Mouse (Mus musculus) limb, embryonic 14.5 days (tissue): ENCODE results near the gene Fam57b. TPM values are rescaled to one million over a fixed set of nuclear protein-coding genes. Genes with fewer than 3 reads are reported as not detected.

ENCODE experiments used
- ATAC-seq: fragments of 200-750 bp; cut with Nextera tagmentation; 2 replicates; pipeline ENCODE4 v1.8.0; 2017; ENCODE audit warnings: low read depth, moderate number of reproducible peaks, moderate TSS enrichment; ENCODE audit not compliant: low FRiP score
- DNase-seq: peaks from one replicate; pipeline ENCODE4 v3.0.0-alpha.2; 2015; ENCODE audit warnings: low spot score
- H3K27ac ChIP-seq: fragments of 300-500 bp; sonication (generic); replicated peaks from 2 replicates; pipeline ENCODE4 v1.5.1; 2014; ENCODE audit warnings: low read depth, mild to moderate bottlenecking, low read length, moderate library complexity, mixed read lengths
- H3K27me3 ChIP-seq: fragments of 300-500 bp; sonication (generic); 2 replicates; pipeline ENCODE4 v1.6.1; 2014; ENCODE audit warnings: low read length, mixed read lengths; ENCODE audit not compliant: control insufficient read depth, insufficient read depth
- H3K36me3 ChIP-seq: fragments of 300-500 bp; sonication (generic); 2 replicates; pipeline ENCODE4 v1.6.1; 2014; ENCODE audit warnings: mild to moderate bottlenecking, low read length, moderate library complexity, mixed read lengths; ENCODE audit not compliant: control insufficient read depth, insufficient read depth
- H3K4me1 ChIP-seq: fragments of 300-500 bp; sonication (generic); 2 replicates; pipeline ENCODE4 v1.6.1; 2014; ENCODE audit warnings: antibody characterized with exemption, low read length, mixed read lengths; ENCODE audit not compliant: control insufficient read depth, insufficient read depth
- H3K4me2 ChIP-seq: fragments of 300-500 bp; sonication (generic); replicated peaks from 2 replicates; pipeline ENCODE4 v1.6.1; 2014; ENCODE audit warnings: low read depth, mild to moderate bottlenecking, low read length, moderate library complexity; ENCODE audit not compliant: severe bottlenecking
- H3K4me3 ChIP-seq: fragments of 300-500 bp; sonication (generic); replicated peaks from 2 replicates; pipeline ENCODE4 v1.5.1; 2014; ENCODE audit warnings: low read length
- H3K9ac ChIP-seq: fragments of 300-500 bp; sonication (generic); 2 replicates; pipeline ENCODE4 v1.6.1; 2014; ENCODE audit warnings: mild to moderate bottlenecking, low read depth, low read length, moderate library complexity; ENCODE audit not compliant: severe bottlenecking
- H3K9me3 ChIP-seq: fragments of 300-500 bp; sonication (generic); 2 replicates; pipeline ENCODE4 v1.6.1; 2016; ENCODE audit warnings: low read length; ENCODE audit not compliant: control insufficient read depth
- POLR2A ChIP-seq: fragments of 200-500 bp; IDR thresholded peaks from 2 replicates; pipeline ENCODE4 v1.8.0; 2012; ENCODE audit warnings: inconsistent platforms, mild to moderate bottlenecking, moderate library complexity, borderline replicate concordance; ENCODE audit not compliant: insufficient read depth, insufficient read length; ENCODE audit errors: extremely low read depth
- WGBS: fragments of 180-500 bp; shearing (Covaris S2); extraction: QIAGEN DNeasy Blood & Tissue Kit; methylation state at CpG from one replicate; pipeline ENCODE4 v1.1.7; 2014; 5-methylcytosine and 5-hydroxymethylcytosine counted together
- polyA plus RNA-seq, 2 experiments: library from polyadenylated mRNA; depleted of rRNA in 1 of 2; stranded (reverse) in 1 of 2; unstranded in 1 of 2; fragments of >200 nt; fragmentation: Nextera tagmentation in 1 of 2; extraction: Ambion mirVana in 1 of 2; gene quantifications; 2 replicates each; pipeline versions ENCODE4 v1.2.1 to v1.2.3; 2012 to 2014

The Fam57b gene
- polyA plus RNA-seq, 2 experiments: 0.21 to 1.6 TPM

GRCm38 (mm10) chr7:126818818-126819217, 21.4 kb downstream of the Fam57b start:
- H3K9ac ChIP-seq: no peak overlapping the region
- no peak overlapping the region for H3K4me2 ChIP-seq
- H3K27ac ChIP-seq: no peak overlapping the region
- no peak for ATAC-seq
- no peaks in the 10 kb centered on the region for H3K36me3 ChIP-seq
- H3K9me3 ChIP-seq: no peaks in the 10 kb centered on the region
- H3K4me1 ChIP-seq: 0 out of 2 replicates have a peak, but pooled peaks cover 3% of the 10 kb centered on the region
- H3K27me3 ChIP-seq: peaks cover 9% of the 10 kb centered on the region; the same call in 1 of the 2 replicates
- WGBS: 40% methylated on average over 1 of the region's 1 CpGs
- TF ChIP-seq POLR2A: no peak
- no peak overlapping the region for H3K4me3 ChIP-seq
- DNase-seq: no peak

GRCm38 (mm10) chr7:126821835-126822511, 24.5 kb downstream of the Fam57b start:
- no peak overlapping the region for H3K9ac ChIP-seq
- H3K4me2 ChIP-seq: no peak overlapping the region
- peaks cover 24% of the 10 kb centered on the region; the same call in 1 of the 2 replicates for H3K27me3 ChIP-seq
- ATAC-seq (no peak), DNase-seq (peak; percentile 68)
- no peak for TF ChIP-seq POLR2A
- 24% methylated on average over 7 of the region's 7 CpGs for WGBS
- H3K36me3 ChIP-seq: no peaks in the 10 kb centered on the region
- H3K9me3 ChIP-seq: no peaks in the 10 kb centered on the region
- no peak overlapping the region for H3K27ac ChIP-seq
- H3K4me3 ChIP-seq: no peak overlapping the region
- 0 out of 2 replicates have a peak, but pooled peaks cover 3% of the 10 kb centered on the region for H3K4me1 ChIP-seq

GRCm38 (mm10) chr7:126822741-126823140, 25.3 kb downstream of the Fam57b start:
- 12% methylated on average over 9 of the region's 9 CpGs for WGBS
- TF ChIP-seq POLR2A: no peak
- H3K4me1 ChIP-seq: 0 out of 2 replicates have a peak, but pooled peaks cover 3% of the 10 kb centered on the region
- ATAC-seq (no peak), DNase-seq (no peak)
- no peak overlapping the region for H3K27ac ChIP-seq
- H3K9me3 ChIP-seq: no peaks in the 10 kb centered on the region
- no peak overlapping the region for H3K9ac ChIP-seq
- peaks cover 24% of the 10 kb centered on the region; the same call in 1 of the 2 replicates for H3K27me3 ChIP-seq
- no peak overlapping the region for H3K4me2 ChIP-seq
- H3K36me3 ChIP-seq: no peaks in the 10 kb centered on the region
- no peak overlapping the region for H3K4me3 ChIP-seq

- 3% methylated on average over 10 of the region's 19 CpGs for WGBS
- H3K27ac ChIP-seq: no peak overlapping the region
- H3K4me3 ChIP-seq: peak overlapping the region; percentile 26
- H3K4me2 ChIP-seq: peak overlapping the region; percentile 40
- 0 out of 2 replicates have a peak, but pooled peaks cover 3% of the 10 kb centered on the region for H3K4me1 ChIP-seq
- H3K9ac ChIP-seq: no peak overlapping the region
- no peaks in the 10 kb centered on the region for H3K36me3 ChIP-seq
- H3K27me3 ChIP-seq: peaks cover 24% of the 10 kb centered on the region; the same call in 1 of the 2 replicates
- no peak for DNase-seq
- TF ChIP-seq POLR2A: no peak
- no peak for ATAC-seq
- no peaks in the 10 kb centered on the region for H3K9me3 ChIP-seq
These were observed 25.8 kb downstream of the Fam57b start for GRCm38 (mm10) chr7:126823202-126823711.

- 17% methylated on average over 10 of the region's 10 CpGs for WGBS
- no peak for DNase-seq
- no peaks in the 10 kb centered on the region for H3K9me3 ChIP-seq
- H3K27ac ChIP-seq: no peak overlapping the region
- no peak for ATAC-seq
- TF ChIP-seq POLR2A: no peak
- H3K9ac ChIP-seq: no peak overlapping the region
- H3K27me3 ChIP-seq: peaks cover 24% of the 10 kb centered on the region; the same call in 1 of the 2 replicates
- 0 out of 2 replicates have a peak, but pooled peaks cover 3% of the 10 kb centered on the region for H3K4me1 ChIP-seq
- H3K4me3 ChIP-seq: no peak overlapping the region
- H3K36me3 ChIP-seq: no peaks in the 10 kb centered on the region
- no peak overlapping the region for H3K4me2 ChIP-seq
These were observed 26.5 kb downstream of the Fam57b start for GRCm38 (mm10) chr7:126823940-126824339.
